Mouse (Mus musculus): ENCODE measurements around the gene Errfi1. TPM values are rescaled to one million over a fixed set of nuclear protein-coding genes. Genes with fewer than 3 reads are reported as not detected.

Errfi1 gene
- total and polyA plus RNA-seq, 2 experiments: 259 to 661 TPM

- H3K36me3 ChIP-seq (ENCODE audit: control insufficient read depth, insufficient read depth, low read length): peaks cover 88% of the 10 kb centered on the region
- H3K27ac ChIP-seq (replicated peaks; ENCODE audit: insufficient read depth, low read depth, low read length): no peak overlapping the region
- H3K9ac ChIP-seq (ENCODE audit: low read depth, low read length): peak overlapping the region; percentile 52; the same call in 1 of the 2 replicates
- peaks cover 8% of the 10 kb centered on the region for H3K4me1 ChIP-seq (ENCODE audit: control insufficient read depth, insufficient read depth, low read length)
- H3K79me2 ChIP-seq (ENCODE audit: control insufficient read depth, insufficient read depth, low read length): peaks cover 2% of the 10 kb centered on the region; the same call in 1 of the 2 replicates
- DNase-seq (ENCODE audit: extremely low read depth, low read depth, low spot score): peak; percentile 72
- peak overlapping the region; percentile 51; the same call in 1 of the 2 replicates for H3K4me3 ChIP-seq (ENCODE audit: insufficient read depth, low read depth, low read length)
- TF ChIP-seq POLR2A (IDR thresholded peaks at IDR 0.05; ENCODE audit: extremely low read depth, insufficient read depth, low read length) (no peak), CTCF (IDR thresholded peaks at IDR 0.05; ENCODE audit: low read depth, low read length) (no peak)
- WGBS: 7% methylated on average over 4 of the region's 4 CpGs
- H3K27me3 ChIP-seq (ENCODE audit: control insufficient read depth, insufficient read depth, low read length): no peaks in the 10 kb centered on the region
Observed at GRCm38 (mm10) chr4:150860526-150860925, 6.8 kb downstream of the Errfi1 start.

- TF ChIP-seq CTCF (IDR thresholded peaks at IDR 0.05; ENCODE audit: low read depth, low read length): no peak
- no peak for TF ChIP-seq POLR2A (IDR thresholded peaks at IDR 0.05; ENCODE audit: extremely low read depth, insufficient read depth, low read length)
- Histone ChIP-seq H3K4me3 (ENCODE audit: insufficient read depth, low read depth, low read length) (peak overlapping the region; percentile 36), H3K27ac (replicated peaks; ENCODE audit: insufficient read depth, low read depth, low read length) (peak overlapping the region; percentile 47; the same call in 1 of the 2 replicates), H3K79me2 (ENCODE audit: control insufficient read depth, insufficient read depth, low read length) (0 out of 2 replicates have a peak, but pooled peaks cover 2% of the 10 kb centered on the region), H3K4me1 (ENCODE audit: control insufficient read depth, insufficient read depth, low read length) (peaks cover 8% of the 10 kb centered on the region), H3K27me3 (ENCODE audit: control insufficient read depth, insufficient read depth, low read length) (no peaks in the 10 kb centered on the region), H3K36me3 (ENCODE audit: control insufficient read depth, insufficient read depth, low read length) (peaks cover 90% of the 10 kb centered on the region), H3K9ac (ENCODE audit: low read depth, low read length) (peak overlapping the region; percentile 63)
- 20% methylated on average over 2 of the region's 2 CpGs for WGBS
- DNase-seq (ENCODE audit: extremely low read depth, low read depth, low spot score): peak; percentile 68
Observed at GRCm38 (mm10) chr4:150861161-150861560, 7.4 kb downstream of the Errfi1 start.

- Histone ChIP-seq H3K9ac (ENCODE audit: low read depth, low read length) (peak overlapping the region; percentile 75), H3K27me3 (ENCODE audit: control insufficient read depth, insufficient read depth, low read length) (no peaks in the 10 kb centered on the region), H3K79me2 (ENCODE audit: control insufficient read depth, insufficient read depth, low read length) (no peaks in the 10 kb centered on the region), H3K4me3 (ENCODE audit: insufficient read depth, low read depth, low read length) (peak overlapping the region; percentile 44; the same call in 1 of the 2 replicates), H3K36me3 (ENCODE audit: control insufficient read depth, insufficient read depth, low read length) (peaks cover 91% of the 10 kb centered on the region), H3K27ac (replicated peaks; ENCODE audit: insufficient read depth, low read depth, low read length) (peak overlapping the region; percentile 64; the same call in 1 of the 2 replicates), H3K4me1 (ENCODE audit: control insufficient read depth, insufficient read depth, low read length) (peaks cover 8% of the 10 kb centered on the region)
- TF ChIP-seq CTCF (IDR thresholded peaks at IDR 0.05; ENCODE audit: low read depth, low read length) (peak; percentile 42; the same call in 1 of the 2 replicates), POLR2A (IDR thresholded peaks at IDR 0.05; ENCODE audit: extremely low read depth, insufficient read depth, low read length) (0 out of 2 replicates have a peak, but pooled peaks have one; percentile 35)
- peak; percentile 64 for DNase-seq (ENCODE audit: extremely low read depth, low read depth, low spot score)
- 14% methylated on average over 8 of the region's 8 CpGs for WGBS
Observed at GRCm38 (mm10) chr4:150862626-150863375, 9.1 kb downstream of the Errfi1 start.

- Histone ChIP-seq H3K27ac (replicated peaks; ENCODE audit: insufficient read depth, low read depth, low read length) (no peak overlapping the region), H3K79me2 (ENCODE audit: control insufficient read depth, insufficient read depth, low read length) (no peaks in the 10 kb centered on the region), H3K27me3 (ENCODE audit: control insufficient read depth, insufficient read depth, low read length) (no peaks in the 10 kb centered on the region), H3K36me3 (ENCODE audit: control insufficient read depth, insufficient read depth, low read length) (peaks cover 72% of the 10 kb centered on the region), H3K4me3 (ENCODE audit: insufficient read depth, low read depth, low read length) (no peak overlapping the region), H3K4me1 (ENCODE audit: control insufficient read depth, insufficient read depth, low read length) (peaks cover 7% of the 10 kb centered on the region), H3K9ac (ENCODE audit: low read depth, low read length) (no peak overlapping the region)
- peak; percentile 76 for DNase-seq (ENCODE audit: extremely low read depth, low read depth, low spot score)
- TF ChIP-seq CTCF (IDR thresholded peaks at IDR 0.05; ENCODE audit: low read depth, low read length): no peak
- TF ChIP-seq POLR2A (IDR thresholded peaks at IDR 0.05; ENCODE audit: extremely low read depth, insufficient read depth, low read length): no peak
Observed at GRCm38 (mm10) chr4:150865371-150865770, 11.7 kb downstream of the Errfi1 start.

GRCm38 (mm10) chr4:150866069-150866468 is 12.3 kb downstream of the Errfi1 start:
- H3K27me3 ChIP-seq (ENCODE audit: control insufficient read depth, insufficient read depth, low read length): no peaks in the 10 kb centered on the region
- 35% methylated on average over 11 of the region's 11 CpGs for WGBS
- TF ChIP-seq CTCF (IDR thresholded peaks at IDR 0.05; ENCODE audit: low read depth, low read length): peak; percentile 21; the same call in 1 of the 2 replicates
- no peak for TF ChIP-seq POLR2A (IDR thresholded peaks at IDR 0.05; ENCODE audit: extremely low read depth, insufficient read depth, low read length)
- no peak for DNase-seq (ENCODE audit: extremely low read depth, low read depth, low spot score)
- no peak overlapping the region for H3K27ac ChIP-seq (replicated peaks; ENCODE audit: insufficient read depth, low read depth, low read length)
- peaks cover 65% of the 10 kb centered on the region for H3K36me3 ChIP-seq (ENCODE audit: control insufficient read depth, insufficient read depth, low read length)
- no peaks in the 10 kb centered on the region for H3K79me2 ChIP-seq (ENCODE audit: control insufficient read depth, insufficient read depth, low read length)
- H3K4me3 ChIP-seq (ENCODE audit: insufficient read depth, low read depth, low read length): no peak overlapping the region
- no peak overlapping the region for H3K9ac ChIP-seq (ENCODE audit: low read depth, low read length)
- H3K4me1 ChIP-seq (ENCODE audit: control insufficient read depth, insufficient read depth, low read length): peaks cover 7% of the 10 kb centered on the region

- 61% methylated on average over 12 of the region's 12 CpGs for WGBS
- TF ChIP-seq CTCF (IDR thresholded peaks at IDR 0.05; ENCODE audit: low read depth, low read length) (peak; percentile 15; the same call in 1 of the 2 replicates), POLR2A (IDR thresholded peaks at IDR 0.05; ENCODE audit: extremely low read depth, insufficient read depth, low read length) (0 out of 2 replicates have a peak, but pooled peaks have one; percentile 13)
Observed at GRCm38 (mm10) chr4:150866494-150866893, 12.8 kb downstream of the Errfi1 start.

More at GRCm38 (mm10) chr4:150866494-150866893, 12.8 kb downstream of the Errfi1 start:
- peaks cover 7% of the 10 kb centered on the region for H3K4me1 ChIP-seq (ENCODE audit: control insufficient read depth, insufficient read depth, low read length)
- H3K79me2 ChIP-seq (ENCODE audit: control insufficient read depth, insufficient read depth, low read length): no peaks in the 10 kb centered on the region
- no peaks in the 10 kb centered on the region for H3K27me3 ChIP-seq (ENCODE audit: control insufficient read depth, insufficient read depth, low read length)
- H3K27ac ChIP-seq (replicated peaks; ENCODE audit: insufficient read depth, low read depth, low read length): no peak overlapping the region
- peak; percentile 71 for DNase-seq (ENCODE audit: extremely low read depth, low read depth, low spot score)
- peaks cover 61% of the 10 kb centered on the region for H3K36me3 ChIP-seq (ENCODE audit: control insufficient read depth, insufficient read depth, low read length)
- H3K9ac ChIP-seq (ENCODE audit: low read depth, low read length): peak overlapping the region; percentile 2; the same call in 1 of the 2 replicates
- no peak overlapping the region for H3K4me3 ChIP-seq (ENCODE audit: insufficient read depth, low read depth, low read length)
